27 mouse cellular contexts compared by ENCODE assay signal in the genomic region with DNA sequence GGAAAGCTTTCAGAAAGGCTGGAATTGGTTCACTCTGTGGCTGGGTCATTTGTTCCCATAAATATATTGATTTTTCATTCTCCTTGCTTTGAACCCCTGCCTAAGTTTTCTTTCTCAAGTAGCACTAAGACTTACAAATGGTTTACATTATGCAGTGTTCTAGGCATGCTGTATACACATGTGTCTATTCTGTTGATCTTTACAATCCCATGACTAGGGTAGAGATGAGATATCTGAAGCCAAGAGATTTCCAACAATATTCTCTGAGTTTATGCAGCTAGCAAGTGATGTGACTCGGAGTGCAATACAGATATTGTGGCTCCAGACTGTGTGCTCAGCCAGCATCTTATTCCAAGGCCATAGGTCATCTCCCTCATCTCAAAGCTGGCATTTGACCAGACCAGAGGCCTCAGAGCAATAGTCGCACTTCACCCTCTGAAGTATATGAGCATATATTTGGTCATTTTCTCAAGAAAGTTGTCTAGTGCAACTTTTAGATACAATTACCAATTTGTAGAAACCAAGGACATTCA.
DNase-seq lines count a peak whose midpoint lies in the region; ATAC-seq and TF ChIP-seq lines count a peak whose summit lies in the region.
"Had no signal": no experiment of that assay in that cellular context is flagged by ENCODE, and none has a peak within 500 bp of the region (broad histone marks: within the 10 kb centered on the region; RNA-seq: fewer than 3 reads in every experiment).

No protein-coding gene starts in this region.

- H3K4me2 ChIP-seq in embryonic facial prominence, embryonic 13.5 days = no peak overlapping the region
- H3K4me2 ChIP-seq in liver, embryonic 11.5 days = no peak overlapping the region
- H3K4me2 ChIP-seq in lung, embryonic 16.5 days (ENCODE audit: low read depth, low read length) = no peak overlapping the region
- H3K4me2 ChIP-seq in embryonic facial prominence, embryonic 14.5 days (ENCODE audit: low read depth, low read length) = no peak overlapping the region
- H3K4me2 ChIP-seq: forebrain, embryonic 13.5 days; heart, embryonic 13.5 days; hindbrain, embryonic 14.5 days had no signal

- 75% methylated on average over 2 of the region's 2 CpGs for WGBS in embryonic facial prominence, embryonic 13.5 days
- WGBS in embryonic facial prominence, embryonic 10.5 days = 84% methylated on average over 2 of the region's 2 CpGs
- 34% methylated on average over 2 of the region's 2 CpGs for WGBS in liver, adult 2 months
- 85% methylated on average over 2 of the region's 2 CpGs for WGBS in liver, embryonic 11.5 days
- 38% methylated on average over 2 of the region's 2 CpGs for WGBS in lung, embryonic 16.5 days
- WGBS in lung, adult 2 months = 68% methylated on average over 2 of the region's 2 CpGs
- 76% methylated on average over 2 of the region's 2 CpGs for WGBS in embryonic facial prominence, embryonic 14.5 days

- H3K27me3 ChIP-seq in embryonic facial prominence, embryonic 13.5 days = no peaks in the 10 kb centered on the region
- H3K27me3 ChIP-seq in embryonic facial prominence, embryonic 10.5 days (replicated peaks; ENCODE audit: low read depth, poor library complexity, severe bottlenecking) = no peaks in the 10 kb centered on the region
- no peaks in the 10 kb centered on the region for H3K27me3 ChIP-seq in liver, adult 2 months (ENCODE audit: control insufficient read depth, insufficient read depth, low read length)
- H3K27me3 ChIP-seq in liver, embryonic 11.5 days (replicated peaks; ENCODE audit: control insufficient read depth, insufficient read depth, low read length) = no peaks in the 10 kb centered on the region
- H3K27me3 ChIP-seq in lung, embryonic 16.5 days (ENCODE audit: control insufficient read depth, insufficient read depth, low read depth, low read length) = no peaks in the 10 kb centered on the region
- H3K27me3 ChIP-seq in embryonic facial prominence, embryonic 14.5 days (replicated peaks; ENCODE audit: control insufficient read depth, insufficient read depth, low read length) = no peaks in the 10 kb centered on the region
- H3K27me3 ChIP-seq: forebrain, embryonic 13.5 days; heart, embryonic 13.5 days had no signal

- peaks cover 33% of the 10 kb centered on the region for H3K4me1 ChIP-seq in embryonic facial prominence, embryonic 13.5 days
- peaks cover 4% of the 10 kb centered on the region; the same call in 1 of the 2 replicates for H3K4me1 ChIP-seq in embryonic facial prominence, embryonic 10.5 days
- peaks cover 5% of the 10 kb centered on the region; the same call in 1 of the 2 replicates for H3K4me1 ChIP-seq in liver, adult 2 months (ENCODE audit: control insufficient read depth, insufficient read depth, low read length)
- H3K4me1 ChIP-seq in liver, embryonic 11.5 days (replicated peaks; ENCODE audit: control insufficient read depth, insufficient read depth, low read length) = no peaks in the 10 kb centered on the region
- peaks cover 41% of the 10 kb centered on the region for H3K4me1 ChIP-seq in lung, embryonic 16.5 days (replicated peaks; ENCODE audit: control insufficient read depth, insufficient read depth, low read length)
- H3K4me1 ChIP-seq in lung, adult 2 months (ENCODE audit: control insufficient read depth, insufficient read depth, low read length) = peaks cover 7% of the 10 kb centered on the region
- H3K4me1 ChIP-seq in embryonic facial prominence, embryonic 14.5 days (ENCODE audit: control insufficient read depth, insufficient read depth, low read length) = peaks cover 23% of the 10 kb centered on the region
- H3K4me1 ChIP-seq: forebrain, embryonic 13.5 days had no signal

- DNase-seq in embryonic facial prominence, embryonic 10.5 days (ENCODE audit: low spot score) = no peak
- peak; percentile 51 for DNase-seq in liver, adult 2 months (ENCODE audit: extremely low read depth, low read depth, low spot score)
- DNase-seq in liver, embryonic 11.5 days (ENCODE audit: low spot score) = no peak
- DNase-seq in lung, adult 2 months = no peak
- DNase-seq in embryonic facial prominence, embryonic 14.5 days (ENCODE audit: low spot score) = no peak
- DNase-seq in testis, postnatal 14 days (ENCODE audit: low spot score) = no peak
- DNase-seq: adrenal gland, adult 8-10 months; adrenal gland, postnatal 25 days; cerebellum, adult 11-12 months; cerebellum, adult 8-10 months; cerebellum, postnatal 10 days; cerebellum, postnatal 36 days; embryo, embryonic 11 days; gastrocnemius, postnatal 10 days; gastrocnemius, postnatal 36 days; heart, adult 2 months; heart, postnatal 14 days; heart, postnatal 4 days had no signal

- no peaks in the 10 kb centered on the region for H3K9me3 ChIP-seq in embryonic facial prominence, embryonic 13.5 days
- no peaks in the 10 kb centered on the region for H3K9me3 ChIP-seq in embryonic facial prominence, embryonic 10.5 days
- no peaks in the 10 kb centered on the region for H3K9me3 ChIP-seq in liver, embryonic 11.5 days (ENCODE audit: control insufficient read depth, low read length)
- no peaks in the 10 kb centered on the region for H3K9me3 ChIP-seq in lung, embryonic 16.5 days (ENCODE audit: control insufficient read depth, low read length)
- H3K9me3 ChIP-seq in embryonic facial prominence, embryonic 14.5 days (ENCODE audit: control insufficient read depth, low read length) = no peaks in the 10 kb centered on the region
- H3K9me3 ChIP-seq: forebrain, embryonic 13.5 days; heart, embryonic 10.5 days; heart, embryonic 13.5 days had no signal

- H3K79me2 ChIP-seq in liver, adult 2 months (ENCODE audit: control insufficient read depth, insufficient read depth, low read length) = peaks cover 10% of the 10 kb centered on the region

- H3K27ac ChIP-seq in embryonic facial prominence, embryonic 13.5 days = 0 out of 2 replicates have a peak overlapping the region, but pooled peaks have one; percentile 39
- H3K27ac ChIP-seq in embryonic facial prominence, embryonic 10.5 days (replicated peaks) = no peak overlapping the region
- H3K27ac ChIP-seq in liver, adult 2 months (replicated peaks; ENCODE audit: insufficient read depth, low read depth, low read length) = no peak overlapping the region
- H3K27ac ChIP-seq in liver, embryonic 11.5 days (ENCODE audit: low read depth, low read length) = no peak overlapping the region
- peak overlapping the region; percentile 52 for H3K27ac ChIP-seq in lung, embryonic 16.5 days (ENCODE audit: low read length)
- H3K27ac ChIP-seq in embryonic facial prominence, embryonic 14.5 days (replicated peaks; ENCODE audit: low read depth, low read length) = peak overlapping the region; percentile 36; the same call in 1 of the 2 replicates
- H3K27ac ChIP-seq: forebrain, embryonic 13.5 days; heart, adult 2 months; heart, embryonic 10.5 days; heart, embryonic 13.5 days; hindbrain, embryonic 14.5 days had no signal

- no peak overlapping the region for H3K9ac ChIP-seq in embryonic facial prominence, embryonic 13.5 days
- no peak overlapping the region for H3K9ac ChIP-seq in liver, adult 2 months (ENCODE audit: low read depth, low read length)
- H3K9ac ChIP-seq in liver, embryonic 11.5 days (ENCODE audit: low read depth, low read length) = no peak overlapping the region
- H3K9ac ChIP-seq in lung, embryonic 16.5 days (ENCODE audit: low read length) = no peak overlapping the region
- H3K9ac ChIP-seq in embryonic facial prominence, embryonic 14.5 days (ENCODE audit: low read depth, low read length) = no peak overlapping the region
- H3K9ac ChIP-seq: forebrain, embryonic 13.5 days; heart, embryonic 13.5 days; hindbrain, embryonic 14.5 days had no signal

- TF ChIP-seq CTCF in liver, adult 2 months (IDR thresholded peaks at IDR 0.05; ENCODE audit: low read depth, low read length) = no peak
- TF ChIP-seq CTCF in lung, adult 2 months (IDR thresholded peaks at IDR 0.05; ENCODE audit: insufficient read depth, low read length) = no peak

- no peak overlapping the region for H3K4me3 ChIP-seq in embryonic facial prominence, embryonic 13.5 days
- no peak overlapping the region for H3K4me3 ChIP-seq in embryonic facial prominence, embryonic 10.5 days
- no peak overlapping the region for H3K4me3 ChIP-seq in liver, adult 2 months (ENCODE audit: insufficient read depth, low read depth, low read length)
- H3K4me3 ChIP-seq in liver, embryonic 11.5 days (ENCODE audit: low read depth, low read length) = no peak overlapping the region
- H3K4me3 ChIP-seq in lung, embryonic 16.5 days (ENCODE audit: low read length) = no peak overlapping the region
- H3K4me3 ChIP-seq in lung, adult 2 months (replicated peaks; ENCODE audit: extremely low read depth, low read depth, low read length) = no peak overlapping the region
- no peak overlapping the region for H3K4me3 ChIP-seq in embryonic facial prominence, embryonic 14.5 days (ENCODE audit: low read depth, low read length)
- H3K4me3 ChIP-seq: erythroblast, embryonic 14.5 days; forebrain, embryonic 13.5 days; heart, adult 2 months; heart, embryonic 10.5 days; heart, embryonic 13.5 days had no signal

- TF ChIP-seq POLR2A in liver, adult 2 months (IDR thresholded peaks at IDR 0.05; ENCODE audit: extremely low read depth, insufficient read depth, low read length) = no peak
- no peak for TF ChIP-seq POLR2A in lung, adult 2 months (IDR thresholded peaks at IDR 0.05; ENCODE audit: borderline replicate concordance, extremely low read depth, low read depth, low read length)

- no peaks in the 10 kb centered on the region for H3K36me3 ChIP-seq in embryonic facial prominence, embryonic 13.5 days
- no peaks in the 10 kb centered on the region for H3K36me3 ChIP-seq in embryonic facial prominence, embryonic 10.5 days (replicated peaks)
- H3K36me3 ChIP-seq in liver, adult 2 months (ENCODE audit: control insufficient read depth, insufficient read depth, low read length) = peaks cover 48% of the 10 kb centered on the region
- H3K36me3 ChIP-seq in liver, embryonic 11.5 days (ENCODE audit: control insufficient read depth, insufficient read depth, low read length) = no peaks in the 10 kb centered on the region
- H3K36me3 ChIP-seq in lung, embryonic 16.5 days (ENCODE audit: control insufficient read depth, insufficient read depth, low read length) = no peaks in the 10 kb centered on the region
- H3K36me3 ChIP-seq in embryonic facial prominence, embryonic 14.5 days (ENCODE audit: control insufficient read depth, insufficient read depth, low read length) = no peaks in the 10 kb centered on the region
- H3K36me3 ChIP-seq: heart, embryonic 10.5 days had no signal

- ATAC-seq in embryonic facial prominence, embryonic 13.5 days (ENCODE audit: insufficient number of reproducible peaks, insufficient read depth, low FRiP score, low TSS enrichment, low read depth) = no peak
- ATAC-seq in liver, embryonic 11.5 days (replicated peaks; ENCODE audit: low FRiP score) = no peak
- ATAC-seq in lung, embryonic 16.5 days (ENCODE audit: low read depth) = peak; percentile 63
- ATAC-seq in embryonic facial prominence, embryonic 14.5 days (ENCODE audit: low read depth) = no peak
- ATAC-seq: activated CD4-positive, CD25-positive, alpha-beta regulatory T cell, adult 4 months; forebrain, embryonic 13.5 days; forebrain, embryonic 16.5 days had no signal

Comparison
In these comparisons a context has a peak if more than half of its experiments do, and no peak if none do; other contexts are left out.
1. H3K27ac ChIP-seq: peak in embryonic facial prominence, embryonic 13.5 days (single experiment), lung, embryonic 16.5 days (single experiment) and embryonic facial prominence, embryonic 14.5 days (single experiment); none in embryonic facial prominence, embryonic 10.5 days (single experiment), liver, adult 2 months (single experiment) and liver, embryonic 11.5 days (single experiment).